Mouse (Mus musculus): ENCODE data around the gene Eml4. TPM values are rescaled to one million over a fixed set of nuclear protein-coding genes. Genes with fewer than 3 reads are reported as not detected.

Eml4 gene
- polyA plus RNA-seq, 2 experiments = 42.5 to 47.9 TPM

DNA sequence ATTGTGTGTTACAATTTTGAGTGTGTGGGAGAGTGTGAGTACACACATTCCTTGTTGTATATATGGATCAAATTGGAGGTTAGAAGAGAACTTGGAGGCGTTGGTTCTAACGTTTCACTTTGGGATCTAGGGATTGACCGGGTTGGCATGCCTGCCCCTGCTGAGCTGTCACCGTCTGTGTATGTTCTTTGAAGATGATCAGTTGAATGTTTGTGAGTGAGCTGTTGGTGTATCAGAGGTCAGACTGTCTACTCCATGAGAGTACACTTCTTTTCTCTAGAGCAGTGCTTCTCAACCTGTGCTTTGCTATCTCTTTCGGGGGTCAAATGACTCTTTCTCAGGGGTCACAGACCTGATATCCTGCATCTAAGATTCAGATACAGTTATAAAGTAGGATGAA lies 13.6 kb downstream of the Eml4 start:
- Histone ChIP-seq H3K36me3 (ENCODE audit: control insufficient read depth, insufficient read depth, low read length) (no peaks in the 10 kb centered on the region), H3K4me1 (ENCODE audit: control insufficient read depth, insufficient read depth, low read length) (peaks cover 19% of the 10 kb centered on the region), H3K27ac (replicated peaks; ENCODE audit: low read depth, low read length) (no peak overlapping the region), H3K4me3 (replicated peaks; ENCODE audit: low read length) (no peak overlapping the region), H3K4me2 (replicated peaks; ENCODE audit: low read depth, low read length, severe bottlenecking) (no peak overlapping the region), H3K27me3 (ENCODE audit: control insufficient read depth, insufficient read depth, low read length) (no peaks in the 10 kb centered on the region), H3K9ac (ENCODE audit: low read depth, low read length, severe bottlenecking) (no peak overlapping the region), H3K9me3 (ENCODE audit: control insufficient read depth, low read length) (no peaks in the 10 kb centered on the region)
- DNase-seq (ENCODE audit: low spot score) (no peak), ATAC-seq (ENCODE audit: low FRiP score, low read depth) (no peak)
- no peak for TF ChIP-seq POLR2A (IDR thresholded peaks at IDR 0.05; ENCODE audit: borderline replicate concordance, extremely low read depth, insufficient read depth, insufficient read length)
- 76% methylated on average over 5 of the region's 5 CpGs for WGBS

DNA sequence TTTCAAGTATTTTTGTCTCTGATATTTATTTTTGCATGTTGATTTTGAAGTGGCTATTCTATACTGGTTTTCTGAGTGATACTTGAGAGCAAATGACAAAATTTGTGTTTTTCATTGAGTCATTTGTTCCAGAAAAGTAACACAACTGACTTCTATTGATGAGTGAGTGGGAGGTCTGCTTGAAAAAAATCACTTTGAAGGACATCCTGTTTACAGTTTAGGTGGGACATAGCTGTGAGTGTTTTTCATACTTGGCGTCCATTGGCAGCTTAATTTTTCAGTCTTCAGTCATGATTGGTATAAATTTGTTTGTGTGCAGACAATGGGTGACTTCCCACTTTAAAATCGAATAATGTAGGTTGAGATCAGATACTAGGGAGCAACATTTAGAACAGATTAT lies 14.4 kb downstream of the Eml4 start:
- 74% methylated on average over 2 of the region's 2 CpGs for WGBS
- no peaks in the 10 kb centered on the region for H3K36me3 ChIP-seq (ENCODE audit: control insufficient read depth, insufficient read depth, low read length)
- ATAC-seq (ENCODE audit: low FRiP score, low read depth) = peak; percentile 6; the same call in 1 of the 2 replicates

DNA sequence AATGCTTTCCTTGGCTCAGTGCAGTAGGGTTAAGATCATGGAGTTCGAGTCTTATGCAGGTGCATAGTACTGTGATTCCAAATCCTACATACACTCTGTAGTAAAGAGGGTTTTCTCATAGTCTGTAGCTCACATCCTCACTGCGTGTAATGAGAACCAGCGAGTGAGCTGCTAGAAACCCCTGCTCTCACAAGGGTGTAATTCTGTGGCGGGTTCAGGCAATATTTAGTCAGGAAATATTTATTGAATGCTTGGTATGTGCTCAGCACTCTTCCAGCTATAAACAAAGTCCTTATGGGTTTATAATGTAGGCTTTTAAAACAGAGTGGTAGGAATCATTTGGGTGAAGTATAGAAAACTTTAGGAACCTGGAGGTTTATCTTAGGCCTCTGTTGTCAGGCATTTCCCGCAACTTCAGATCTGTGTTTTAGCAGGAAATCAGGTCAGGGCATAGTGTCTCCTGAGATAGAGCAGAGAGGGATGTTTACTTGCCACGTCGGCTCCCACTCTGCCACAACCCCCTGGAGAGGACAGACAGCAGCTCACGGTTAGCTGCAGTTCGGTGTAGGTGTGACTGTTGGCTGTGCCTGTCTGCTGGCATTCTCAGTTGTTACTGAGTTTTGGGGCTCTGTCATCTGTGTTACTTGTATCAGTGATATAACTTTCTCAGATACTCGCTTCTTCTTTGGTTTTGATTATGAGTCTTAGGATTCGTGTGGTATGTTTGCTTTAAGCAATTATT lies 15.1 kb downstream of the Eml4 start:
- no peak overlapping the region; the same call in 1 of the 2 replicates for H3K4me2 ChIP-seq (replicated peaks; ENCODE audit: low read depth, low read length, severe bottlenecking)
- WGBS = 16% methylated on average over 11 of the region's 11 CpGs
- peak; percentile 47; the same call in 1 of the 2 replicates for ATAC-seq (ENCODE audit: low FRiP score, low read depth)

More for the DNA sequence above, 14.4 kb downstream of the Eml4 start:
- Histone ChIP-seq H3K9me3 (ENCODE audit: control insufficient read depth, low read length) (no peaks in the 10 kb centered on the region), H3K4me3 (replicated peaks; ENCODE audit: low read length) (no peak overlapping the region), H3K27ac (replicated peaks; ENCODE audit: low read depth, low read length) (0 out of 2 replicates have a peak overlapping the region, but pooled peaks have one; percentile 29), H3K4me2 (replicated peaks; ENCODE audit: low read depth, low read length, severe bottlenecking) (no peak overlapping the region), H3K27me3 (ENCODE audit: control insufficient read depth, insufficient read depth, low read length) (no peaks in the 10 kb centered on the region), H3K9ac (ENCODE audit: low read depth, low read length, severe bottlenecking) (no peak overlapping the region), H3K4me1 (ENCODE audit: control insufficient read depth, insufficient read depth, low read length) (peaks cover 19% of the 10 kb centered on the region)
- no peak for DNase-seq (ENCODE audit: low spot score)
- TF ChIP-seq POLR2A (IDR thresholded peaks at IDR 0.05; ENCODE audit: borderline replicate concordance, extremely low read depth, insufficient read depth, insufficient read length) = no peak

DNA sequence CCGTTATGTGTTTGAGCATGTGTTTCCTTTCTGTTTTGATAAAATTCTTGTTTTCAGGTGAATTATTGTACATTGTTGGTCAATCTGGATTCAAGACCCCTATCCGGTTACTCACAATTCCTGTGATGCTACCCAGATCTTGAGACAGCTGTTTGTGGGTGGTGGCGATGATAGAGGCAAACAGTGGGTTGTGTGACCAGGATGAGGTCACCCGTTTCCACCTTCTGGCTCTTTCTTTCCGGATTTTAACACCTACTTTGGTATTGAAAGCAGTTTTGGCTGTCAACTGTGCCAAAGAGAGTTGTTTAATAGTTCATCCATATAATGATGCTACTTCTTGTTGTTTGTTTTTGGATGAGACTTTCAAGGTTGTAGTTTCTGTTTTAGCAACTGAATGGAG lies 16.7 kb downstream of the Eml4 start:
- Histone ChIP-seq H3K36me3 (ENCODE audit: control insufficient read depth, insufficient read depth, low read length) (0 out of 2 replicates have a peak, but pooled peaks cover 3% of the 10 kb centered on the region), H3K4me1 (ENCODE audit: control insufficient read depth, insufficient read depth, low read length) (peaks cover 16% of the 10 kb centered on the region), H3K27me3 (ENCODE audit: control insufficient read depth, insufficient read depth, low read length) (no peaks in the 10 kb centered on the region), H3K4me3 (replicated peaks; ENCODE audit: low read length) (no peak overlapping the region), H3K9me3 (ENCODE audit: control insufficient read depth, low read length) (no peaks in the 10 kb centered on the region), H3K4me2 (replicated peaks; ENCODE audit: low read depth, low read length, severe bottlenecking) (no peak overlapping the region), H3K9ac (ENCODE audit: low read depth, low read length, severe bottlenecking) (no peak overlapping the region), H3K27ac (replicated peaks; ENCODE audit: low read depth, low read length) (no peak overlapping the region)
- WGBS = 84% methylated on average over 5 of the region's 5 CpGs
- DNase-seq (ENCODE audit: low spot score) (no peak), ATAC-seq (ENCODE audit: low FRiP score, low read depth) (no peak)
- no peak for TF ChIP-seq POLR2A (IDR thresholded peaks at IDR 0.05; ENCODE audit: borderline replicate concordance, extremely low read depth, insufficient read depth, insufficient read length)

More for the DNA sequence above, 15.1 kb downstream of the Eml4 start:
- H3K9ac ChIP-seq (ENCODE audit: low read depth, low read length, severe bottlenecking) = peak overlapping the region; percentile 4; the same call in 1 of the 2 replicates
- H3K9me3 ChIP-seq (ENCODE audit: control insufficient read depth, low read length) = no peaks in the 10 kb centered on the region
- H3K27ac ChIP-seq (replicated peaks; ENCODE audit: low read depth, low read length) = peak overlapping the region; percentile 29; the same call in 1 of the 2 replicates
- no peaks in the 10 kb centered on the region for H3K36me3 ChIP-seq (ENCODE audit: control insufficient read depth, insufficient read depth, low read length)
- H3K27me3 ChIP-seq (ENCODE audit: control insufficient read depth, insufficient read depth, low read length) = no peaks in the 10 kb centered on the region
- no peak overlapping the region for H3K4me3 ChIP-seq (replicated peaks; ENCODE audit: low read length)
- H3K4me1 ChIP-seq (ENCODE audit: control insufficient read depth, insufficient read depth, low read length) = peaks cover 19% of the 10 kb centered on the region
- no peak for DNase-seq (ENCODE audit: low spot score)
- TF ChIP-seq POLR2A (IDR thresholded peaks at IDR 0.05; ENCODE audit: borderline replicate concordance, extremely low read depth, insufficient read depth, insufficient read length) = no peak

DNA sequence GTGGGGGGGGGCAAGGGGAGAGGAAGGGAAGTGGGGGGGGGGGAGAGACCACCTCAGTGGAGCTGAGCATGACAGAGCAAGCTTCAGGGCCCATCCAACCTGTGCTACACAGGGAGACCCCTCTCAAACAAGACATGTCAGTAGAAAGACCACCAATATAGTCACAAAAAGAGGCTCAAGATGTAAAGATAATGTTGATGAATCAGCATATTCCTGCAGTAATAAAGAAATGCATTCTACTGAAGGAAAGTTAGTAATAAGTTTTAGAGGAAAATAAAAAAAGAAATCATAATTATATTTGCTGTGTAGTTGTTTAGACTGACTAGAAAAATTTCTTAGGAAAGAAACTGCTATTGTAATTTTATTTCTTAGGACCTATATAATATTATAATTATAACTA lies 23.4 kb downstream of the Eml4 start:
- H3K9me3 ChIP-seq (ENCODE audit: control insufficient read depth, low read length) = no peaks in the 10 kb centered on the region
- no peak overlapping the region for H3K4me2 ChIP-seq (replicated peaks; ENCODE audit: low read depth, low read length, severe bottlenecking)
- 0 out of 2 replicates have a peak, but pooled peaks cover 3% of the 10 kb centered on the region for H3K36me3 ChIP-seq (ENCODE audit: control insufficient read depth, insufficient read depth, low read length)
- no peak overlapping the region for H3K4me3 ChIP-seq (replicated peaks; ENCODE audit: low read length)
- no peaks in the 10 kb centered on the region for H3K4me1 ChIP-seq (ENCODE audit: control insufficient read depth, insufficient read depth, low read length)
- no peak overlapping the region for H3K27ac ChIP-seq (replicated peaks; ENCODE audit: low read depth, low read length)
- ATAC-seq (ENCODE audit: low FRiP score, low read depth) = no peak
- TF ChIP-seq POLR2A (IDR thresholded peaks at IDR 0.05; ENCODE audit: borderline replicate concordance, extremely low read depth, insufficient read depth, insufficient read length) = no peak
- no peaks in the 10 kb centered on the region for H3K27me3 ChIP-seq (ENCODE audit: control insufficient read depth, insufficient read depth, low read length)
- DNase-seq (ENCODE audit: low spot score) = no peak
- H3K9ac ChIP-seq (ENCODE audit: low read depth, low read length, severe bottlenecking) = no peak overlapping the region
